Mouse (Mus musculus) liver, embryonic 16.5 days (tissue): Measurements from ENCODE around the gene Rtl9. TPM values are rescaled to one million over a fixed set of nuclear protein-coding genes. Genes with fewer than 3 reads are reported as not detected.

ENCODE experiments used
- ATAC-seq: fragments of 200-750 bp; cut with Nextera tagmentation; 2 replicates; pipeline ENCODE4 v1.8.0; 2017; ENCODE audit warnings: low read depth, mild to moderate bottlenecking, moderate number of reproducible peaks, moderate library complexity
- H3K27ac ChIP-seq: fragments of 300-500 bp; sonication (generic); 2 replicates; pipeline ENCODE4 v1.5.1; 2014; ENCODE audit warnings: mild to moderate bottlenecking, low read length
- H3K27me3 ChIP-seq: fragments of 300-500 bp; sonication (generic); 2 replicates; pipeline ENCODE4 v1.6.1; 2014; ENCODE audit warnings: low read depth, low read length, mixed read lengths; ENCODE audit not compliant: control insufficient read depth, insufficient read depth
- H3K36me3 ChIP-seq: fragments of 300-500 bp; sonication (generic); 2 replicates; pipeline ENCODE4 v1.6.1; 2014; ENCODE audit warnings: mild to moderate bottlenecking; ENCODE audit not compliant: control insufficient read depth, insufficient read depth
- H3K4me1 ChIP-seq: fragments of 300-500 bp; sonication (generic); 2 replicates; pipeline ENCODE4 v1.6.1; 2014; ENCODE audit warnings: low read depth, low read length, mixed read lengths; ENCODE audit not compliant: control insufficient read depth
- H3K4me2 ChIP-seq: fragments of 300-500 bp; sonication (generic); 2 replicates; pipeline ENCODE4 v1.6.1; 2014; ENCODE audit warnings: low read depth, low read length, mixed read lengths
- H3K4me3 ChIP-seq: fragments of 300-500 bp; sonication (generic); 2 replicates; pipeline ENCODE4 v1.5.1; 2014; ENCODE audit warnings: low read depth, mild to moderate bottlenecking, low read length
- H3K9ac ChIP-seq: fragments of 300-500 bp; sonication (generic); 2 replicates; pipeline ENCODE4 v1.6.1; 2014; ENCODE audit warnings: low read depth, low read length
- H3K9me3 ChIP-seq: fragments of 300-500 bp; sonication (generic); replicated peaks from 2 replicates; pipeline ENCODE4 v1.6.1; 2016; ENCODE audit warnings: low read length; ENCODE audit not compliant: control insufficient read depth
- WGBS: fragments of 180-500 bp; shearing (Covaris S2); extraction: QIAGEN DNeasy Blood & Tissue Kit; methylation state at CpG from one replicate; pipeline ENCODE4 v1.1.7; 2014; ENCODE audit not compliant: insufficient replicate concordance; 5-methylcytosine and 5-hydroxymethylcytosine counted together
- polyA plus RNA-seq: library from polyadenylated mRNA; unstranded; fragments of >200 nt; fragmentation: Nextera tagmentation; extraction: Ambion mirVana; gene quantifications from 2 replicates; pipeline ENCODE4 v1.2.1, GENCODE M21; 2015

Rtl9 gene
- polyA plus RNA-seq, result 0.02 TPM in 1 of 2 replicates, not detected in the other

DNA sequence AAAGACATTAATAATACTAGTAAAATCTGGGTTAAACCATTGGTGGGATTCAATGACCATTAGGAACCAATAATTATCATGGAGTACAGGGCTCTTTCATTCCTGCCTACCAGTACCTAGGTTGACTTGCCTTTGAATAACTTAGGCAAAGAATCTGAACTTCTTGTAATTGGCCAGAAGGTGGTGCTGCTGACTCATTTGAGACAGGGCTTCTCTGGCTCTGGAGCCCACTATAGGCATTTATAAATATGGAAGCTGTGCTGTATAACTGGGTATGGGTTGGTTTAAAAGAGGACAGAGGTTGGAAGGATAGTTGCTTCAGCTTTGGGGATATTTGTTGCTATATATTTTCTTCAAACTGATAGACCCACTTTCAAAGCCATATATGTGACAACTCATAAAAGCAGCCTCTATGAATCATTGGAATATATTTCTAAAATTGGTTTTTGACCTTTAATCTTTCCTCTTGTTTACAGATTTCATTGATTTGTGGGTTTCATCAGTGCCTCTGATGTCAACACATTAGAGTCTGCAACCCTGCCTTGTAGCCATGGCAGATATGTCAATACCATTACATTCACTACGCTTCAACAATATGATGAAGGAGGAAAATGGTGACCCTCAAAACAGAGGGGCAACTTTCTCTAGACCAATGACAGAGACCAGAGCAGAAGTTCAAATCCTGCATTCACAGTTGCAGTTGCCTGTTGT, at the start of gene Rtl9:
Gene Rtl9 (plus strand): TSS at position 551 of the 711 bp plus-strand sequence.
- no peak within 1 kb of the TSS for H3K9ac ChIP-seq
- no peak for ATAC-seq
- H3K36me3 ChIP-seq, result no peaks in the 10 kb centered on the region
- no peaks in the 10 kb centered on the region for H3K4me1 ChIP-seq
- H3K27ac ChIP-seq, result no peak within 1 kb of the TSS
- H3K4me2 ChIP-seq, result no peak within 1 kb of the TSS
- H3K27me3 ChIP-seq, result 0 out of 2 replicates have a peak, but pooled peaks cover 2% of the 10 kb centered on the region
- 79% methylated on average over 1 of the region's 1 CpGs for WGBS
- H3K9me3 ChIP-seq, result no peaks in the 10 kb centered on the region
- no peak within 1 kb of the TSS for H3K4me3 ChIP-seq

GRCm38 (mm10) chrX:143051478-143051877, 47.9 kb upstream of the Rtl9 start:
- no peaks in the 10 kb centered on the region for H3K36me3 ChIP-seq
- peak; percentile 50 for ATAC-seq
- no peak overlapping the region for H3K27ac ChIP-seq
- no peaks in the 10 kb centered on the region; the same call in none of the 2 replicates for H3K4me1 ChIP-seq
- no peak overlapping the region for H3K4me2 ChIP-seq
- H3K9me3 ChIP-seq, result no peaks in the 10 kb centered on the region
- H3K4me3 ChIP-seq, result no peak overlapping the region
- no peaks in the 10 kb centered on the region for H3K27me3 ChIP-seq
- no peak overlapping the region for H3K9ac ChIP-seq

GRCm38 (mm10) chrX:143051921-143052320, 47.5 kb upstream of the Rtl9 start:
- 73% methylated on average over 4 of the region's 4 CpGs for WGBS
- no peaks in the 10 kb centered on the region for H3K9me3 ChIP-seq

GRCm38 (mm10) chrX:143058829-143059228, 40.6 kb upstream of the Rtl9 start:
- Histone ChIP-seq H3K9ac (no peak overlapping the region), H3K4me2 (0 out of 2 replicates have a peak overlapping the region, but pooled peaks have one; percentile 17), H3K27me3 (no peaks in the 10 kb centered on the region; the same call in 1 of the 2 replicates), H3K4me1 (no peaks in the 10 kb centered on the region), H3K4me3 (no peak overlapping the region), H3K36me3 (no peaks in the 10 kb centered on the region), H3K27ac (no peak overlapping the region), H3K9me3 (no peaks in the 10 kb centered on the region)
- no peak for ATAC-seq
- 12% methylated on average over 12 of the region's 12 CpGs for WGBS

More at GRCm38 (mm10) chrX:143051921-143052320, 47.5 kb upstream of the Rtl9 start:
- Histone ChIP-seq H3K27me3 (no peaks in the 10 kb centered on the region), H3K4me3 (no peak overlapping the region), H3K36me3 (no peaks in the 10 kb centered on the region), H3K4me2 (no peak overlapping the region), H3K27ac (no peak overlapping the region), H3K4me1 (no peaks in the 10 kb centered on the region), H3K9ac (no peak overlapping the region)
- no peak for ATAC-seq

GRCm38 (mm10) chrX:143062641-143063355, 36.6 kb upstream of the Rtl9 start:
- H3K36me3 ChIP-seq, result no peaks in the 10 kb centered on the region
- no peaks in the 10 kb centered on the region for H3K4me1 ChIP-seq
- no peak overlapping the region for H3K9ac ChIP-seq
- WGBS, result 51% methylated on average over 11 of the region's 11 CpGs
- H3K9me3 ChIP-seq, result no peaks in the 10 kb centered on the region
- ATAC-seq, result no peak
- H3K27me3 ChIP-seq, result no peaks in the 10 kb centered on the region; the same call in 1 of the 2 replicates
- H3K4me3 ChIP-seq, result no peak overlapping the region
- no peak overlapping the region for H3K4me2 ChIP-seq
- no peak overlapping the region for H3K27ac ChIP-seq

GRCm38 (mm10) chrX:143063780-143064179, 35.6 kb upstream of the Rtl9 start:
- Histone ChIP-seq H3K9me3 (no peaks in the 10 kb centered on the region), H3K4me3 (no peak overlapping the region), H3K36me3 (no peaks in the 10 kb centered on the region), H3K4me1 (no peaks in the 10 kb centered on the region), H3K4me2 (no peak overlapping the region), H3K27ac (no peak overlapping the region), H3K9ac (no peak overlapping the region), H3K27me3 (no peaks in the 10 kb centered on the region; the same call in 1 of the 2 replicates)
- WGBS, result 45% methylated on average over 7 of the region's 7 CpGs
- no peak for ATAC-seq

GRCm38 (mm10) chrX:143064288-143064687, 35.1 kb upstream of the Rtl9 start:
- Histone ChIP-seq H3K27me3 (no peaks in the 10 kb centered on the region; the same call in 1 of the 2 replicates), H3K4me1 (no peaks in the 10 kb centered on the region), H3K27ac (no peak overlapping the region), H3K4me2 (no peak overlapping the region), H3K9ac (no peak overlapping the region), H3K9me3 (no peaks in the 10 kb centered on the region), H3K4me3 (no peak overlapping the region), H3K36me3 (no peaks in the 10 kb centered on the region)
- 62% methylated on average over 9 of the region's 9 CpGs for WGBS
- ATAC-seq, result no peak

- no peak for ATAC-seq
- Histone ChIP-seq H3K36me3 (no peaks in the 10 kb centered on the region), H3K9me3 (no peaks in the 10 kb centered on the region), H3K27ac (no peak overlapping the region), H3K4me3 (no peak overlapping the region), H3K9ac (no peak overlapping the region), H3K4me1 (no peaks in the 10 kb centered on the region), H3K4me2 (no peak overlapping the region), H3K27me3 (no peaks in the 10 kb centered on the region; the same call in 1 of the 2 replicates)
- 59% methylated on average over 17 of the region's 17 CpGs for WGBS
Observed at GRCm38 (mm10) chrX:143066320-143067114, 32.9 kb upstream of the Rtl9 start.
